Mouse (Mus musculus) liver, embryonic 12.5 days (tissue): ENCODE results near the gene Olfr1395. TPM values are rescaled to one million over a fixed set of nuclear protein-coding genes. Genes with fewer than 3 reads are reported as not detected.

Source experiments
- ATAC-seq: fragments of 200-750 bp; cut with Nextera tagmentation; 2 replicates; pipeline ENCODE4 v1.8.0; 2017; ENCODE audit warnings: moderate number of reproducible peaks, mild to moderate bottlenecking, moderate library complexity
- H3K27ac ChIP-seq: fragments of 300-500 bp; sonication (generic); 2 replicates; pipeline ENCODE4 v1.5.1; 2016; ENCODE audit warnings: mild to moderate bottlenecking
- H3K27me3 ChIP-seq: fragments of 300-500 bp; sonication (generic); replicated peaks from 2 replicates; pipeline ENCODE4 v1.6.1; 2016; ENCODE audit warnings: mild to moderate bottlenecking, moderate library complexity
- H3K36me3 ChIP-seq: fragments of 300-500 bp; sonication (generic); 2 replicates; pipeline ENCODE4 v1.6.1; 2016; ENCODE audit warnings: mild to moderate bottlenecking, moderate library complexity
- H3K4me1 ChIP-seq: fragments of 300-500 bp; sonication (generic); 2 replicates; pipeline ENCODE4 v1.6.1; 2016
- H3K4me2 ChIP-seq: fragments of 300-500 bp; sonication (generic); 2 replicates; pipeline ENCODE4 v1.6.1; 2016; ENCODE audit warnings: mild to moderate bottlenecking, moderate library complexity
- H3K4me3 ChIP-seq: fragments of 300-500 bp; sonication (generic); 2 replicates; pipeline ENCODE4 v1.5.1; 2016; ENCODE audit warnings: mild to moderate bottlenecking, moderate library complexity
- H3K9ac ChIP-seq: fragments of 300-500 bp; sonication (generic); 2 replicates; pipeline ENCODE4 v1.6.1; 2016; ENCODE audit warnings: mild to moderate bottlenecking, moderate library complexity
- H3K9me3 ChIP-seq: fragments of 300-500 bp; sonication (generic); replicated peaks from 2 replicates; pipeline ENCODE4 v1.6.1; 2016; ENCODE audit warnings: mild to moderate bottlenecking, moderate library complexity
- WGBS: fragments of 180-500 bp; shearing (Covaris S2); methylation state at CpG from one replicate; pipeline ENCODE4 v1.1.7; 2016; ENCODE audit not compliant: insufficient replicate concordance; 5-methylcytosine and 5-hydroxymethylcytosine counted together
- polyA plus RNA-seq: library from polyadenylated mRNA; unstranded; fragments of >200 nt; fragmentation: Nextera tagmentation; extraction: Ambion mirVana; gene quantifications from 2 replicates; pipeline ENCODE4 v1.2.1, GENCODE M21; 2016

The Olfr1395 gene
- not detected in 2 replicates for polyA plus RNA-seq

GRCm38 (mm10) chr11:49141974-49142373 lies at the start of gene Olfr1395:
Gene Olfr1395, plus strand, starts transcription at chr11:49142274.
- Histone ChIP-seq H3K9ac (no peak within 1 kb of the TSS), H3K9me3 (no peaks in the 10 kb centered on the region), H3K4me1 (no peaks in the 10 kb centered on the region), H3K4me2 (no peak within 1 kb of the TSS), H3K4me3 (no peak within 1 kb of the TSS), H3K27me3 (no peaks in the 10 kb centered on the region), H3K27ac (no peak within 1 kb of the TSS), H3K36me3 (no peaks in the 10 kb centered on the region)
- no peak for ATAC-seq
- 74% methylated on average over 6 of the region's 6 CpGs for WGBS

GRCm38 (mm10) chr11:49092786-49093185 lies 49.3 kb upstream of the Olfr1395 start:
- H3K27ac ChIP-seq, result peak overlapping the region; percentile 70; the same call in 1 of the 2 replicates
- no peak for ATAC-seq
- 71% methylated on average over 2 of the region's 2 CpGs for WGBS

GRCm38 (mm10) chr11:49093861-49094660 lies 48.0 kb upstream of the Olfr1395 start:
- no peak for ATAC-seq
- H3K4me3 ChIP-seq, result no peak overlapping the region
- no peaks in the 10 kb centered on the region for H3K27me3 ChIP-seq
- 74% methylated on average over 6 of the region's 6 CpGs for WGBS
- H3K9me3 ChIP-seq, result no peaks in the 10 kb centered on the region
- no peak overlapping the region for H3K9ac ChIP-seq
- H3K4me1 ChIP-seq, result peaks cover 46% of the 10 kb centered on the region
- H3K36me3 ChIP-seq, result no peaks in the 10 kb centered on the region
- no peak overlapping the region for H3K4me2 ChIP-seq
- H3K27ac ChIP-seq, result no peak overlapping the region

More at GRCm38 (mm10) chr11:49092786-49093185, 49.3 kb upstream of the Olfr1395 start:
- Histone ChIP-seq H3K27me3 (no peaks in the 10 kb centered on the region), H3K4me1 (peaks cover 58% of the 10 kb centered on the region), H3K9ac (no peak overlapping the region), H3K9me3 (no peaks in the 10 kb centered on the region), H3K36me3 (no peaks in the 10 kb centered on the region), H3K4me3 (no peak overlapping the region), H3K4me2 (no peak overlapping the region)

- 95% methylated on average over 4 of the region's 4 CpGs for WGBS
- ATAC-seq, result no peak
- Histone ChIP-seq H3K27ac (no peak overlapping the region), H3K4me2 (no peak overlapping the region), H3K9me3 (no peaks in the 10 kb centered on the region), H3K9ac (no peak overlapping the region; the same call in 1 of the 2 replicates), H3K27me3 (no peaks in the 10 kb centered on the region), H3K4me1 (peaks cover 39% of the 10 kb centered on the region), H3K36me3 (no peaks in the 10 kb centered on the region), H3K4me3 (no peak overlapping the region)
Measured at GRCm38 (mm10) chr11:49095367-49095766, 46.7 kb upstream of the Olfr1395 start.

GRCm38 (mm10) chr11:49100409-49100808 lies 41.7 kb upstream of the Olfr1395 start:
- H3K9ac ChIP-seq, result no peak overlapping the region
- H3K4me1 ChIP-seq, result peaks cover 42% of the 10 kb centered on the region
- ATAC-seq, result no peak
- 73% methylated on average over 3 of the region's 3 CpGs for WGBS
- H3K4me3 ChIP-seq, result no peak overlapping the region
- no peaks in the 10 kb centered on the region for H3K27me3 ChIP-seq
- H3K27ac ChIP-seq, result no peak overlapping the region
- H3K36me3 ChIP-seq, result no peaks in the 10 kb centered on the region
- H3K9me3 ChIP-seq, result no peaks in the 10 kb centered on the region
- H3K4me2 ChIP-seq, result no peak overlapping the region

GRCm38 (mm10) chr11:49101500-49101899 lies 40.6 kb upstream of the Olfr1395 start:
- WGBS, result 54% methylated on average over 5 of the region's 5 CpGs
- Histone ChIP-seq H3K9ac (no peak overlapping the region), H3K9me3 (no peaks in the 10 kb centered on the region), H3K4me2 (no peak overlapping the region), H3K27ac (peak overlapping the region; percentile 22; the same call in 1 of the 2 replicates), H3K4me1 (peaks cover 42% of the 10 kb centered on the region), H3K27me3 (no peaks in the 10 kb centered on the region), H3K4me3 (no peak overlapping the region), H3K36me3 (no peaks in the 10 kb centered on the region)
- ATAC-seq, result peak; percentile 16; the same call in 1 of the 2 replicates

- Histone ChIP-seq H3K27ac (no peak overlapping the region), H3K36me3 (no peaks in the 10 kb centered on the region)
- ATAC-seq, result peak; percentile 45
Measured at GRCm38 (mm10) chr11:49103047-49103693, 38.9 kb upstream of the Olfr1395 start.

GRCm38 (mm10) chr11:49105752-49106151 lies 36.3 kb upstream of the Olfr1395 start:
- H3K4me1 ChIP-seq, result peaks cover 33% of the 10 kb centered on the region
- H3K36me3 ChIP-seq, result no peaks in the 10 kb centered on the region
- H3K9ac ChIP-seq, result no peak overlapping the region
- WGBS, result 54% methylated on average over 1 of the region's 1 CpGs
- H3K27ac ChIP-seq, result no peak overlapping the region
- no peak for ATAC-seq
- H3K9me3 ChIP-seq, result no peaks in the 10 kb centered on the region
- H3K4me3 ChIP-seq, result no peak overlapping the region
- H3K27me3 ChIP-seq, result no peaks in the 10 kb centered on the region
- no peak overlapping the region for H3K4me2 ChIP-seq

More at GRCm38 (mm10) chr11:49103047-49103693, 38.9 kb upstream of the Olfr1395 start:
- WGBS, result 21% methylated on average over 8 of the region's 8 CpGs
- H3K9ac ChIP-seq, result no peak overlapping the region
- no peak overlapping the region for H3K4me2 ChIP-seq
- H3K4me3 ChIP-seq, result no peak overlapping the region
- H3K4me1 ChIP-seq, result peaks cover 42% of the 10 kb centered on the region
- H3K27me3 ChIP-seq, result no peaks in the 10 kb centered on the region
- H3K9me3 ChIP-seq, result no peaks in the 10 kb centered on the region

GRCm38 (mm10) chr11:49107650-49108537 lies 34.2 kb upstream of the Olfr1395 start:
- Histone ChIP-seq H3K36me3 (no peaks in the 10 kb centered on the region), H3K9me3 (no peaks in the 10 kb centered on the region), H3K27ac (no peak overlapping the region), H3K9ac (no peak overlapping the region), H3K4me1 (peaks cover 12% of the 10 kb centered on the region), H3K4me3 (no peak overlapping the region), H3K4me2 (no peak overlapping the region), H3K27me3 (no peaks in the 10 kb centered on the region)
- ATAC-seq, result no peak
- WGBS, result 66% methylated on average over 10 of the region's 10 CpGs

- Histone ChIP-seq H3K4me3 (no peak overlapping the region), H3K9me3 (no peaks in the 10 kb centered on the region), H3K4me1 (peaks cover 4% of the 10 kb centered on the region; the same call in 1 of the 2 replicates), H3K4me2 (no peak overlapping the region), H3K9ac (no peak overlapping the region), H3K36me3 (no peaks in the 10 kb centered on the region), H3K27me3 (no peaks in the 10 kb centered on the region), H3K27ac (no peak overlapping the region)
- 27% methylated on average over 1 of the region's 1 CpGs for WGBS
- no peak for ATAC-seq
Measured at GRCm38 (mm10) chr11:49108833-49109232, 33.2 kb upstream of the Olfr1395 start.

- Histone ChIP-seq H3K27me3 (no peaks in the 10 kb centered on the region), H3K9me3 (no peaks in the 10 kb centered on the region), H3K4me1 (no peaks in the 10 kb centered on the region), H3K9ac (no peak overlapping the region), H3K4me3 (no peak overlapping the region), H3K27ac (no peak overlapping the region), H3K4me2 (no peak overlapping the region), H3K36me3 (no peaks in the 10 kb centered on the region)
- no peak for ATAC-seq
- WGBS, result 56% methylated on average over 1 of the region's 1 CpGs
Measured at GRCm38 (mm10) chr11:49111000-49111399, 31.1 kb upstream of the Olfr1395 start.
